Mouse (Mus musculus) hindbrain, embryonic 14.5 days (tissue): ENCODE measurements around the gene Gtdc1. TPM values are rescaled to one million over a fixed set of nuclear protein-coding genes. Genes with fewer than 3 reads are reported as not detected.

Experiments
- ATAC-seq: fragments of 200-750 bp; cut with Nextera tagmentation; 2 replicates; pipeline ENCODE4 v1.8.0; 2017; ENCODE audit warnings: moderate number of reproducible peaks, mild to moderate bottlenecking, moderate TSS enrichment, moderate library complexity; ENCODE audit not compliant: low FRiP score
- DNase-seq: peaks from one replicate; pipeline ENCODE4 v3.0.0-alpha.2; 2015; ENCODE audit warnings: low spot score
- H3K27ac ChIP-seq: fragments of 300-500 bp; sonication (generic); 2 replicates; pipeline ENCODE4 v1.5.1; 2014; ENCODE audit warnings: mild to moderate bottlenecking, moderate library complexity
- H3K27me3 ChIP-seq: fragments of 300-500 bp; sonication (generic); 2 replicates; pipeline ENCODE4 v1.6.1; 2014; ENCODE audit warnings: mild to moderate bottlenecking, low read length, mixed read lengths; ENCODE audit not compliant: control insufficient read depth, insufficient read depth
- H3K36me3 ChIP-seq: fragments of 300-500 bp; sonication (generic); replicated peaks from 2 replicates; pipeline ENCODE4 v1.6.1; 2014; ENCODE audit not compliant: control insufficient read depth, insufficient read depth
- H3K4me1 ChIP-seq: fragments of 300-500 bp; sonication (generic); replicated peaks from 2 replicates; pipeline ENCODE4 v1.6.1; 2014; ENCODE audit warnings: antibody characterized with exemption, low read length, mixed read lengths; ENCODE audit not compliant: control insufficient read depth, insufficient read depth
- H3K4me2 ChIP-seq: fragments of 300-500 bp; sonication (generic); replicated peaks from 2 replicates; pipeline ENCODE4 v1.6.1; 2014; ENCODE audit warnings: mild to moderate bottlenecking, moderate library complexity
- H3K4me3 ChIP-seq: fragments of 300-500 bp; sonication (generic); replicated peaks from 2 replicates; pipeline ENCODE4 v1.5.1; 2014; ENCODE audit warnings: mild to moderate bottlenecking, low read length
- H3K9ac ChIP-seq: fragments of 300-500 bp; sonication (generic); 2 replicates; pipeline ENCODE4 v1.6.1; 2014
- H3K9me3 ChIP-seq: fragments of 300-500 bp; sonication (generic); 2 replicates; pipeline ENCODE4 v1.6.1; 2016; ENCODE audit warnings: low read length; ENCODE audit not compliant: control insufficient read depth
- WGBS: fragments of 180-500 bp; shearing (Covaris S2); extraction: QIAGEN DNeasy Blood & Tissue Kit; methylation state at CpG from one replicate; pipeline ENCODE4 v1.1.7; 2014; 5-methylcytosine and 5-hydroxymethylcytosine counted together
- polyA plus RNA-seq: library from polyadenylated mRNA; unstranded; fragments of >200 nt; fragmentation: Nextera tagmentation; extraction: Ambion mirVana; gene quantifications from 2 replicates; pipeline ENCODE4 v1.2.1, GENCODE M21; 2014

The Gtdc1 gene
- polyA plus RNA-seq, 1 experiment from 2014 or later = 23.7 TPM

DNA sequence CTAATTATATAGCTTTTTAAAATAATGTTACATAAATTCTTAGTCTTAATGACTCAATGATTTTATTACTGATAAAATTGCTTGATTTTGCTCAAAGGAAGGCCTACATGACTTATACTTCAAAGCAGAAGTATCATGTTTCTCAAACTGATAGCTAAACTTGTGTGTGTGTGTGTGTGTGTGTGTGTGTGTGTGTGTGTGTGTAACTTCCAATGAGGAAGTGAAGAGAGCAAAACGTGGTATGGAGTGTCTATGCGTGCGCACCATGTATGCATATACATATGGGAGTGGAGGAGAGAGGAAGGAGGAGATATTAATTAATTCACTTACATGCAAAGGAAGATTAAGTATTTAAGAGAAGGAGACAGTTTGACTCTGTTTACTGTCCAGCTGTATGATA lies 100.8 kb downstream of the Gtdc1 start:
- ATAC-seq = no peak
- no peak overlapping the region for H3K4me2 ChIP-seq
- no peaks in the 10 kb centered on the region for H3K9me3 ChIP-seq
- no peaks in the 10 kb centered on the region for H3K36me3 ChIP-seq
- no peak overlapping the region for H3K9ac ChIP-seq
- WGBS = 97% methylated on average over 3 of the region's 3 CpGs
- H3K4me1 ChIP-seq = no peaks in the 10 kb centered on the region
- H3K4me3 ChIP-seq = no peak overlapping the region
- H3K27ac ChIP-seq = no peak overlapping the region
- no peak for DNase-seq
- H3K27me3 ChIP-seq = no peaks in the 10 kb centered on the region

DNA sequence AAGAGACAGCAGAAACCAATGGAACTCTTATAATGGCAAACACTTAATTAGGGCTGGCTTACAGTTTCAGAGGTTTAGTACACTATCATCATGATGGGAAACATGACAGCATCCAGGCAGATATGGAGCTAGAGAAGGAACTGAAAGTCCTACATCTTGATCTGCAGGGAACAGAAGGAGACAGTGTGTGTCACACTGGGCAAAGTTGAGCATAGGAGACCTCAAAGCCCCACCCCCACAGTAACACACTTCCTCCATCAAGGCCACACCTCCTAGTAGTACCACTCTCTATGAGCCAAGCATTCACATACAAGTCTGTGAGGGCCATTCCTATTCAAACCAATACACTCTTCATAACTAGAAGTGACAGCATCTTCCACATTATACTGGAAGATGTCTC lies 109.7 kb downstream of the Gtdc1 start:
- Histone ChIP-seq H3K4me1 (no peaks in the 10 kb centered on the region), H3K9ac (no peak overlapping the region), H3K27ac (no peak overlapping the region), H3K4me2 (no peak overlapping the region), H3K36me3 (no peaks in the 10 kb centered on the region), H3K4me3 (no peak overlapping the region), H3K27me3 (no peaks in the 10 kb centered on the region), H3K9me3 (no peaks in the 10 kb centered on the region)
- ATAC-seq = no peak
- DNase-seq = no peak

DNA sequence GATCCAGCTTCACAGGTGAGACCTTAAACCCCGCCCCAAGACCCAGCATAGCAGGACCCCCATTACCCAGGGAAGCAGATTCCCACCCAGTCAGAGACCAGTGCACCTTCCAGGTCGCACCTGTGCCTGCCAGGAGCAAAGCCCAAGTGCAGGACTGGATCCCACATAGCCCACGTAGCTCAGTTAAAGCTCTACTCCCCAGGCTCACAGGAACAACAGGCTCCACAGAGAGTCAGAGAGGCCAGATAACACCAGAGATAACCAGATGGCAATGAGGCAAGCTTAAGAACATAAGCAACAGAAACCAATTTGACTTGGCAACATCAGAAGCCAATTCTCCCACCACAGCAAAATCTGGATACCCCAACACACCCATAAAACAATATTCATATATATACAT lies 113.7 kb downstream of the Gtdc1 start:
- 65% methylated on average over 3 of the region's 3 CpGs for WGBS
- no peak for ATAC-seq
- no peak overlapping the region for H3K27ac ChIP-seq
- H3K4me1 ChIP-seq = no peaks in the 10 kb centered on the region
- H3K9me3 ChIP-seq = no peaks in the 10 kb centered on the region
- H3K4me2 ChIP-seq = no peak overlapping the region
- H3K4me3 ChIP-seq = no peak overlapping the region
- H3K27me3 ChIP-seq = no peaks in the 10 kb centered on the region
- no peak overlapping the region for H3K9ac ChIP-seq
- no peaks in the 10 kb centered on the region for H3K36me3 ChIP-seq
- DNase-seq = no peak

- no peaks in the 10 kb centered on the region for H3K27me3 ChIP-seq
- H3K4me3 ChIP-seq = no peak overlapping the region
- H3K9ac ChIP-seq = no peak overlapping the region
- H3K36me3 ChIP-seq = no peaks in the 10 kb centered on the region
- H3K9me3 ChIP-seq = no peaks in the 10 kb centered on the region
- no peak overlapping the region for H3K27ac ChIP-seq
- H3K4me1 ChIP-seq = no peaks in the 10 kb centered on the region
- no peak overlapping the region for H3K4me2 ChIP-seq
- DNase-seq (no peak), ATAC-seq (no peak)
- WGBS = 88% methylated on average over 6 of the region's 6 CpGs
These were observed 123.0 kb downstream of the Gtdc1 start for GRCm38 (mm10) chr2:44804497-44804896.

- Histone ChIP-seq H3K27ac (no peak overlapping the region), H3K4me1 (no peaks in the 10 kb centered on the region), H3K36me3 (no peaks in the 10 kb centered on the region), H3K27me3 (no peaks in the 10 kb centered on the region), H3K9ac (no peak overlapping the region), H3K4me2 (no peak overlapping the region), H3K4me3 (no peak overlapping the region), H3K9me3 (no peaks in the 10 kb centered on the region)
- WGBS = 88% methylated on average over 2 of the region's 2 CpGs
- DNase-seq (no peak), ATAC-seq (no peak)
These were observed 126.1 kb downstream of the Gtdc1 start for GRCm38 (mm10) chr2:44801361-44801760.

GRCm38 (mm10) chr2:44791840-44792239 lies 135.6 kb downstream of the Gtdc1 start:
- Histone ChIP-seq H3K4me3 (no peak overlapping the region), H3K27ac (no peak overlapping the region), H3K4me1 (no peaks in the 10 kb centered on the region), H3K27me3 (no peaks in the 10 kb centered on the region), H3K9ac (no peak overlapping the region), H3K4me2 (no peak overlapping the region), H3K36me3 (no peaks in the 10 kb centered on the region), H3K9me3 (no peaks in the 10 kb centered on the region)
- WGBS = 91% methylated on average over 4 of the region's 4 CpGs
- ATAC-seq (no peak), DNase-seq (no peak)

GRCm38 (mm10) chr2:44791134-44791533 lies 136.3 kb downstream of the Gtdc1 start:
- ATAC-seq = no peak
- H3K9me3 ChIP-seq = no peaks in the 10 kb centered on the region
- no peaks in the 10 kb centered on the region for H3K36me3 ChIP-seq
- no peak overlapping the region for H3K4me3 ChIP-seq
- no peak for DNase-seq
- no peak overlapping the region for H3K9ac ChIP-seq
- H3K4me2 ChIP-seq = no peak overlapping the region
- no peak overlapping the region for H3K27ac ChIP-seq
- no peaks in the 10 kb centered on the region for H3K4me1 ChIP-seq
- no peaks in the 10 kb centered on the region for H3K27me3 ChIP-seq
- 85% methylated on average over 5 of the region's 5 CpGs for WGBS

- ATAC-seq = no peak
- no peak overlapping the region for H3K4me3 ChIP-seq
- 94% methylated on average over 4 of the region's 4 CpGs for WGBS
- H3K4me2 ChIP-seq = no peak overlapping the region
- H3K9ac ChIP-seq = no peak overlapping the region
- H3K27ac ChIP-seq = no peak overlapping the region
- H3K4me1 ChIP-seq = no peaks in the 10 kb centered on the region
- H3K36me3 ChIP-seq = no peaks in the 10 kb centered on the region
- no peaks in the 10 kb centered on the region for H3K27me3 ChIP-seq
- no peaks in the 10 kb centered on the region for H3K9me3 ChIP-seq
- no peak for DNase-seq
These were observed 144.7 kb downstream of the Gtdc1 start for GRCm38 (mm10) chr2:44782746-44783145.

GRCm38 (mm10) chr2:44780961-44781360 lies 146.5 kb downstream of the Gtdc1 start:
- H3K4me3 ChIP-seq = no peak overlapping the region
- WGBS = 98% methylated on average over 2 of the region's 2 CpGs
- no peaks in the 10 kb centered on the region for H3K9me3 ChIP-seq
- H3K9ac ChIP-seq = no peak overlapping the region
- ATAC-seq (no peak), DNase-seq (no peak)
- H3K4me2 ChIP-seq = no peak overlapping the region
- H3K36me3 ChIP-seq = no peaks in the 10 kb centered on the region
- H3K27ac ChIP-seq = no peak overlapping the region
- H3K27me3 ChIP-seq = no peaks in the 10 kb centered on the region
- H3K4me1 ChIP-seq = no peaks in the 10 kb centered on the region

- 81% methylated on average over 1 of the region's 1 CpGs for WGBS
- Histone ChIP-seq H3K4me3 (no peak overlapping the region), H3K4me2 (no peak overlapping the region), H3K4me1 (no peaks in the 10 kb centered on the region), H3K27ac (no peak overlapping the region), H3K36me3 (no peaks in the 10 kb centered on the region), H3K9me3 (no peaks in the 10 kb centered on the region), H3K9ac (no peak overlapping the region), H3K27me3 (no peaks in the 10 kb centered on the region)
- ATAC-seq (no peak), DNase-seq (no peak)
These were observed 163.6 kb downstream of the Gtdc1 start for GRCm38 (mm10) chr2:44763898-44764297.
